Mouse (Mus musculus): Measurements from ENCODE around the gene Tmem54. TPM values are rescaled to one million over a fixed set of nuclear protein-coding genes. Genes with fewer than 3 reads are reported as not detected.

Tmem54 gene
- polyA plus RNA-seq, 1 experiment from 2014 or later: 45.9 TPM

DNA sequence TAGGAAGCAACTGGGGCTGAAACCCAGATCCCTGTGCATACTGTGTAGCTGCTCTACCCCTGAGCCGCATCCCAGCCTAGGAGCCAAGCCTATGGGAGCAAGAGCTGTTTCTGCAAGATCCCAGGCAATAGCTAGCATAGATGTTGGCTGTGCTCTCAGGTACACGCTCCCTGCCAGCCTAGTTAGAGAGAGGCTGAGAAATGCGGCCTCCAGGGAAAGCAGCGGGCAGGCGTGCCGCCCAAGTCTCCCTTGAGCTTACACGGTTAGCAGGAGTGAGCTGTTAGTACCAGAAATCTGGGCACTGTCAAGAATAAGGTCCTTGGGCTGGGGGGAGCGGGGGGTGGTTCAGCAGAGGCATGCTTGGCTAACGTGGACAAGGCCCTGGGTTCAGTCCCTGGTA lies 20.5 kb upstream of the Tmem54 start:
- no peak overlapping the region for H3K4me3 ChIP-seq (ENCODE audit: low read depth, low read length)
- DNase-seq (ENCODE audit: low spot score): no peak
- H3K4me2 ChIP-seq (ENCODE audit: low read length): no peak overlapping the region
- H3K9me3 ChIP-seq (ENCODE audit: control insufficient read depth, low read length): no peaks in the 10 kb centered on the region
- no peak overlapping the region for H3K9ac ChIP-seq (ENCODE audit: low read length)
- peaks cover 27% of the 10 kb centered on the region for H3K36me3 ChIP-seq (ENCODE audit: control insufficient read depth, insufficient read depth, low read length)
- H3K27ac ChIP-seq (ENCODE audit: low read depth): no peak overlapping the region
- H3K27me3 ChIP-seq (replicated peaks; ENCODE audit: control insufficient read depth, insufficient read depth, low read length): no peaks in the 10 kb centered on the region
- 87% methylated on average over 9 of the region's 9 CpGs for WGBS
- no peak for ATAC-seq (replicated peaks; ENCODE audit: low FRiP score, low TSS enrichment, low read depth)
- no peaks in the 10 kb centered on the region for H3K4me1 ChIP-seq (replicated peaks; ENCODE audit: control insufficient read depth, insufficient read depth, low read length)

DNA sequence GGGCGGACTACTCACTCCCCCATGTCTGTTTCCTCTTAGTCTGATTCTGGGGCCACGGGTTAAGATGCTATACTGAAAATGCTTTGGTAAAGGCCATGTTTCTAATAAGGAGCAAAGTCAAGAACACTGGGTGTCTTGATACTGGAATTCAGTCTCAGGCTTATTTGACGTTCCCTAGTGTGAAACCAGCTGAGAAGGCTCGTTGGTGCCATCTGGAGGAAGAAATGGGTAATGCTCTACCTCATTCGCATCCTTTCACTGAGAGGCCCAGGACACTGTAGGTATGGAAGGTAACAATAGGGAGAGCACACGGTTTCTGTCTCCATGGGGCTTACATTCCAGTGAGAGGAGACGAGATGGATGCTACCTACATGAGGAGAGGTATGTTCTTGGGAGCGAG lies 19.3 kb upstream of the Tmem54 start:
- Histone ChIP-seq H3K4me1 (replicated peaks; ENCODE audit: control insufficient read depth, insufficient read depth, low read length) (no peaks in the 10 kb centered on the region), H3K27ac (ENCODE audit: low read depth) (no peak overlapping the region), H3K4me2 (ENCODE audit: low read length) (no peak overlapping the region), H3K36me3 (ENCODE audit: control insufficient read depth, insufficient read depth, low read length) (peaks cover 16% of the 10 kb centered on the region; the same call in 1 of the 2 replicates), H3K9ac (ENCODE audit: low read length) (no peak overlapping the region), H3K9me3 (ENCODE audit: control insufficient read depth, low read length) (no peaks in the 10 kb centered on the region), H3K4me3 (ENCODE audit: low read depth, low read length) (no peak overlapping the region), H3K27me3 (replicated peaks; ENCODE audit: control insufficient read depth, insufficient read depth, low read length) (no peaks in the 10 kb centered on the region)
- WGBS: 28% methylated on average over 8 of the region's 8 CpGs
- ATAC-seq (replicated peaks; ENCODE audit: low FRiP score, low TSS enrichment, low read depth) (0 out of 2 replicates have a peak, but pooled peaks have one; percentile 12), DNase-seq (ENCODE audit: low spot score) (peak; percentile 90)

- Histone ChIP-seq H3K9me3 (ENCODE audit: control insufficient read depth, low read length) (no peaks in the 10 kb centered on the region), H3K27me3 (replicated peaks; ENCODE audit: control insufficient read depth, insufficient read depth, low read length) (no peaks in the 10 kb centered on the region), H3K9ac (ENCODE audit: low read length) (no peak overlapping the region), H3K4me3 (ENCODE audit: low read depth, low read length) (no peak overlapping the region), H3K4me2 (ENCODE audit: low read length) (no peak overlapping the region), H3K36me3 (ENCODE audit: control insufficient read depth, insufficient read depth, low read length) (peaks cover 10% of the 10 kb centered on the region; the same call in 1 of the 2 replicates), H3K4me1 (replicated peaks; ENCODE audit: control insufficient read depth, insufficient read depth, low read length) (no peaks in the 10 kb centered on the region), H3K27ac (ENCODE audit: low read depth) (no peak overlapping the region)
- DNase-seq (ENCODE audit: low spot score) (no peak), ATAC-seq (replicated peaks; ENCODE audit: low FRiP score, low TSS enrichment, low read depth) (no peak)
- 46% methylated on average over 5 of the region's 5 CpGs for WGBS
Observed at GRCm38 (mm10) chr4:129087850-129088249, 17.5 kb upstream of the Tmem54 start.

GRCm38 (mm10) chr4:129095276-129095675 lies 10.1 kb upstream of the Tmem54 start:
- no peak for DNase-seq (ENCODE audit: low spot score)
- Histone ChIP-seq H3K4me2 (ENCODE audit: low read length) (no peak overlapping the region), H3K36me3 (ENCODE audit: control insufficient read depth, insufficient read depth, low read length) (no peaks in the 10 kb centered on the region), H3K4me1 (replicated peaks; ENCODE audit: control insufficient read depth, insufficient read depth, low read length) (no peaks in the 10 kb centered on the region), H3K9ac (ENCODE audit: low read length) (no peak overlapping the region), H3K9me3 (ENCODE audit: control insufficient read depth, low read length) (no peaks in the 10 kb centered on the region), H3K4me3 (ENCODE audit: low read depth, low read length) (no peak overlapping the region), H3K27ac (ENCODE audit: low read depth) (no peak overlapping the region), H3K27me3 (replicated peaks; ENCODE audit: control insufficient read depth, insufficient read depth, low read length) (no peaks in the 10 kb centered on the region; the same call in 1 of the 2 replicates)
- WGBS: 28% methylated on average over 15 of the region's 15 CpGs
- no peak for ATAC-seq (replicated peaks; ENCODE audit: low FRiP score, low TSS enrichment, low read depth)

DNA sequence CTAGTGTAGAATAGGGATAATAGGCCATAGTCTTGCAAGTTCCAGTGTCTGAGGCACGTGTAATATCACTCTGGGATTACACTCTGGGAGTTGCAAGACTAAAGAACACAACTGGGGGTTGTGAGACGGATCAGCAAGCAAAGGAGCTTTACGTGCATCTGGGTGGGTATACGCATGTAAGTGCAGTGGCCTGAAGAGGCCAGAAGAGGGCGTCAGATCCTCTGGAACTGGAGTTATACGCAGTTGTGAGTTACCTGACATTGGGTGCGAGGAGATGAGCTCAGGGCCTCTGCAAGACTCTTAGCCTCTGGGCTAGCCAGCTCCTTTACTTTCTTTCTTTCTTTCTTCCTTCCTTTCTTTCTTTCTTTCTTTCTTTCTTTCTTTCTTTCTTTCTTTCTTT lies 8.3 kb upstream of the Tmem54 start:
- DNase-seq (ENCODE audit: low spot score) (no peak), ATAC-seq (replicated peaks; ENCODE audit: low FRiP score, low TSS enrichment, low read depth) (no peak)
- no peak overlapping the region for H3K4me3 ChIP-seq (ENCODE audit: low read depth, low read length)
- no peak overlapping the region for H3K4me2 ChIP-seq (ENCODE audit: low read length)
- no peak overlapping the region for H3K9ac ChIP-seq (ENCODE audit: low read length)
- no peaks in the 10 kb centered on the region; the same call in 1 of the 2 replicates for H3K27me3 ChIP-seq (replicated peaks; ENCODE audit: control insufficient read depth, insufficient read depth, low read length)
- H3K36me3 ChIP-seq (ENCODE audit: control insufficient read depth, insufficient read depth, low read length): no peaks in the 10 kb centered on the region
- H3K9me3 ChIP-seq (ENCODE audit: control insufficient read depth, low read length): no peaks in the 10 kb centered on the region
- no peaks in the 10 kb centered on the region for H3K4me1 ChIP-seq (replicated peaks; ENCODE audit: control insufficient read depth, insufficient read depth, low read length)
- no peak overlapping the region for H3K27ac ChIP-seq (ENCODE audit: low read depth)
- WGBS: 71% methylated on average over 7 of the region's 7 CpGs

DNA sequence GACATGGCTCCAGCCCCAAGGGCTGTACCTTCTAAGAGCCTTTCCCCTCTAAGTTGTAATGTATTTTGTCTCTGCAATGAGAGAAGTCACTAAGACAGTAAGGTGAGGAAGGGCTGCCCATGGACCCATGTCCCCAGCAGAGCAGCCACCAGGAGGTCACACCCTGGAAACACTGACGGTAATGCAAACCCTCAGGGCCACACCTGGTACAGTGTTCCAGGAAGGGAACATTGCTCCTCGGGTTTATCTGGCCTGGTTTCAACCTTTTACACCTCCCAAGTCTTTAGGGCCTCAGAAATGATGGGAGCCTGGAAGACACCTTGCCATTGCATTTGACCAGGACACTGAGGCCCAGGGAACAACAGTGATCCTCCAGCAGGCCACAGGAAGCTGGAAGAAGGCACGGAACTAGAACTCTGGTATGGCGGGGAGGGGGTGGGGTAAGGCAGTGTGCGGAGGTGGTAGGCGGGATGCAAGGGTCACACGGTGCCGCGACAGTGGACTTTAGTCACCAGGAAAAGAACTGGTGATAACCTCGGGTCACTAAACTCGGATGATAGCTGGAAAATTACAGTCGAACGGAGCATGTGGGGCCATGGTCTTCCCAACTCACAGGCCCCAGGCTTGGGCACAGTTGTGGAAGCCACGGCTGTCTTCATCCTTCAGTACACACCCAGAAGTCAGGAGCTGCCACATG lies 3.1 kb upstream of the Tmem54 start:
- Histone ChIP-seq H3K4me1 (replicated peaks; ENCODE audit: control insufficient read depth, insufficient read depth, low read length) (peaks cover 6% of the 10 kb centered on the region), H3K27me3 (replicated peaks; ENCODE audit: control insufficient read depth, insufficient read depth, low read length) (peaks cover 24% of the 10 kb centered on the region), H3K36me3 (ENCODE audit: control insufficient read depth, insufficient read depth, low read length) (no peaks in the 10 kb centered on the region), H3K9me3 (ENCODE audit: control insufficient read depth, low read length) (no peaks in the 10 kb centered on the region), H3K27ac (ENCODE audit: low read depth) (no peak overlapping the region), H3K4me2 (ENCODE audit: low read length) (no peak overlapping the region), H3K9ac (ENCODE audit: low read length) (no peak overlapping the region), H3K4me3 (ENCODE audit: low read depth, low read length) (no peak overlapping the region)
- ATAC-seq (replicated peaks; ENCODE audit: low FRiP score, low TSS enrichment, low read depth) (no peak; the same call in 1 of the 2 replicates), DNase-seq (ENCODE audit: low spot score) (no peak)
- WGBS: 72% methylated on average over 14 of the region's 14 CpGs

DNA sequence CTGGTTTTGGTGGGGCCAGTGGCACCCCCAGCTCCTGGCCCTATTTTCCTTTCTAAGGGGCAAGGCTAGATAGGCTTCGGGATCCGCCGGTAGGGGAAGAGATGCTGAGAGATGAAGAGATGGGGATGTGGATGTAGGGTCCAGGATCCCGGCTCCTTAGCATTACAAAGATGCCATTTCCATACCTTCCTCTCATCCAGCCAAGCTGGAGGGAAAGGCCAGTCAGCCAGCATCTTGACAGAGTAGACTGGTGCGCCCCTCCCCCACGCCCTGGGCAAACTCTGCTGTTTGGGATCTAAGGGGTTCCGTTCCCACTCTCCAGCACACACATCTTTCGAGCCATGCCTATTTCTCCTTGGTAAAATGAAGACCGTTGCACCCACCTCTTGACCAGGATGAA lies 725 bp downstream of the Tmem54 start:
- 25% methylated on average over 9 of the region's 9 CpGs for WGBS
- H3K27me3 ChIP-seq (replicated peaks; ENCODE audit: control insufficient read depth, insufficient read depth, low read length): peaks cover 24% of the 10 kb centered on the region
- ATAC-seq (replicated peaks; ENCODE audit: low FRiP score, low TSS enrichment, low read depth): no peak

DNA sequence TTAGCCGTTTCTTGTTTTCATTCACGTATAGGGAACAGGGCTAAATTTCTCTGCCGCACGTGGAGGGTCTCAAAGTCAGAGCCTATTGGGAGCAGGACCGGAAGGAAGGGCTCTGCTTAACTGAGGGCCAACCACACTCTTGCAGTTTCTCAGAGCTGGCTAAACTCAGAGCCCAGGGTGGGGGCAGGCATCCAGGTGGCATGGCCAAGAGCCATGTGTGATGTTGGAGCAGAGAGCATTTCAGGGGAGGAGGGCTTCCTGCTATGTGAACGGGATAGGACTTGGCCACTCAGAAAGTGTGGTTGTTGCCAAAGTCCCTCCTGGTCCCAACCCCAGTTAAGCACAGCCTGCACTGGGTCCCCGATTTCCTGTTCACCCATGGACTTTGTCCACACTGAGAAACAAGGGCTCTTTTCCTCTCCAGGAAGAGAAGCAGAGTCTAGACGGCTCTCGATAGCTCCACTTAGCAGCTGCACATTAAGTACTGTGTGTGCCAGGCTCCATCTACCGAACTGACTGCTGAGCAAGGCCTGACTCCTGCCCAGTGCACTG lies 2.1 kb downstream of the Tmem54 start:
- WGBS: 66% methylated on average over 10 of the region's 10 CpGs
- no peak overlapping the region for H3K9ac ChIP-seq (ENCODE audit: low read length)
- no peak overlapping the region for H3K27ac ChIP-seq (ENCODE audit: low read depth)
- H3K4me3 ChIP-seq (ENCODE audit: low read depth, low read length): no peak overlapping the region
- peaks cover 16% of the 10 kb centered on the region for H3K4me1 ChIP-seq (replicated peaks; ENCODE audit: control insufficient read depth, insufficient read depth, low read length)
- DNase-seq (ENCODE audit: low spot score) (no peak), ATAC-seq (replicated peaks; ENCODE audit: low FRiP score, low TSS enrichment, low read depth) (no peak)
- no peaks in the 10 kb centered on the region for H3K9me3 ChIP-seq (ENCODE audit: control insufficient read depth, low read length)
- H3K36me3 ChIP-seq (ENCODE audit: control insufficient read depth, insufficient read depth, low read length): no peaks in the 10 kb centered on the region
- no peak overlapping the region for H3K4me2 ChIP-seq (ENCODE audit: low read length)
- peaks cover 24% of the 10 kb centered on the region for H3K27me3 ChIP-seq (replicated peaks; ENCODE audit: control insufficient read depth, insufficient read depth, low read length)

More for the DNA sequence above, 725 bp downstream of the Tmem54 start:
- Histone ChIP-seq H3K9ac (ENCODE audit: low read length) (peak overlapping the region; percentile 27; the same call in 1 of the 2 replicates), H3K4me3 (ENCODE audit: low read depth, low read length) (peak overlapping the region; percentile 30), H3K4me1 (replicated peaks; ENCODE audit: control insufficient read depth, insufficient read depth, low read length) (peaks cover 10% of the 10 kb centered on the region), H3K4me2 (ENCODE audit: low read length) (peak overlapping the region; percentile 44), H3K36me3 (ENCODE audit: control insufficient read depth, insufficient read depth, low read length) (no peaks in the 10 kb centered on the region), H3K9me3 (ENCODE audit: control insufficient read depth, low read length) (no peaks in the 10 kb centered on the region), H3K27ac (ENCODE audit: low read depth) (no peak overlapping the region)
- DNase-seq (ENCODE audit: low spot score): no peak

GRCm38 (mm10) chr4:129108624-129109023 lies 3.3 kb downstream of the Tmem54 start:
- DNase-seq (ENCODE audit: low spot score) (no peak), ATAC-seq (replicated peaks; ENCODE audit: low FRiP score, low TSS enrichment, low read depth) (no peak)
- Histone ChIP-seq H3K27me3 (replicated peaks; ENCODE audit: control insufficient read depth, insufficient read depth, low read length) (peaks cover 22% of the 10 kb centered on the region), H3K36me3 (ENCODE audit: control insufficient read depth, insufficient read depth, low read length) (no peaks in the 10 kb centered on the region), H3K27ac (ENCODE audit: low read depth) (no peak overlapping the region), H3K4me3 (ENCODE audit: low read depth, low read length) (no peak overlapping the region), H3K9me3 (ENCODE audit: control insufficient read depth, low read length) (no peaks in the 10 kb centered on the region), H3K9ac (ENCODE audit: low read length) (no peak overlapping the region), H3K4me1 (replicated peaks; ENCODE audit: control insufficient read depth, insufficient read depth, low read length) (peaks cover 21% of the 10 kb centered on the region), H3K4me2 (ENCODE audit: low read length) (no peak overlapping the region)
- 76% methylated on average over 7 of the region's 7 CpGs for WGBS

Data from intestine, embryonic 14.5 days (tissue).